Mouse (Mus musculus): Measurements from ENCODE around the gene Ccdc138. TPM values are rescaled to one million over a fixed set of nuclear protein-coding genes. Genes with fewer than 3 reads are reported as not detected.
A peak's percentile ranks its signal among the peaks of the same experiment; 100 is the strongest.

Gene Ccdc138
- total and polyA plus RNA-seq, 2 experiments from 2014 or later: 1.9 to 2.8 TPM

- H3K36me3 ChIP-seq (replicated peaks; ENCODE audit: control insufficient read depth, insufficient read depth, low read length): no peaks in the 10 kb centered on the region
- ATAC-seq (ENCODE audit: insufficient read depth, low read depth) (no peak), DNase-seq (ENCODE audit: low spot score) (no peak)
- WGBS: 61% methylated on average over 7 of the region's 7 CpGs
- no peak overlapping the region for H3K27ac ChIP-seq (ENCODE audit: low read depth)
- H3K4me3 ChIP-seq (ENCODE audit: low read depth, low read length): no peak overlapping the region
- no peaks in the 10 kb centered on the region for H3K27me3 ChIP-seq (ENCODE audit: control insufficient read depth, insufficient read depth, low read length)
- H3K4me1 ChIP-seq (ENCODE audit: control insufficient read depth, insufficient read depth): peaks cover 11% of the 10 kb centered on the region
- TF ChIP-seq EP300 (IDR thresholded peaks at IDR 0.05; ENCODE audit: low read depth): no peak
- TF ChIP-seq CTCF (IDR thresholded peaks at IDR 0.05; ENCODE audit: low read depth): no peak
- H3K9me3 ChIP-seq (replicated peaks; ENCODE audit: control insufficient read depth, low read length): no peaks in the 10 kb centered on the region
- H3K4me2 ChIP-seq (ENCODE audit: low read depth, low read length): no peak overlapping the region
- no peak overlapping the region for H3K9ac ChIP-seq (replicated peaks; ENCODE audit: low read depth, low read length)
Measured at GRCm38 (mm10) chr10:58601946-58602345, 104.2 kb downstream of the Ccdc138 start.

- no peak for TF ChIP-seq EP300 (IDR thresholded peaks at IDR 0.05; ENCODE audit: low read depth)
- TF ChIP-seq CTCF (IDR thresholded peaks at IDR 0.05; ENCODE audit: low read depth): no peak
- H3K9me3 ChIP-seq (replicated peaks; ENCODE audit: control insufficient read depth, low read length): no peaks in the 10 kb centered on the region
- no peak overlapping the region for H3K4me3 ChIP-seq (ENCODE audit: low read depth, low read length)
- H3K27ac ChIP-seq (ENCODE audit: low read depth): 0 out of 2 replicates have a peak overlapping the region, but pooled peaks have one; percentile 36
- no peaks in the 10 kb centered on the region for H3K27me3 ChIP-seq (ENCODE audit: control insufficient read depth, insufficient read depth, low read length)
- H3K9ac ChIP-seq (replicated peaks; ENCODE audit: low read depth, low read length): no peak overlapping the region
- ATAC-seq (ENCODE audit: insufficient read depth, low read depth): peak; percentile 76
- peak; percentile 24 for DNase-seq (ENCODE audit: low spot score)
- H3K36me3 ChIP-seq (replicated peaks; ENCODE audit: control insufficient read depth, insufficient read depth, low read length): no peaks in the 10 kb centered on the region
- H3K4me1 ChIP-seq (ENCODE audit: control insufficient read depth, insufficient read depth): peaks cover 11% of the 10 kb centered on the region
- WGBS: 21% methylated on average over 2 of the region's 2 CpGs
- no peak overlapping the region for H3K4me2 ChIP-seq (ENCODE audit: low read depth, low read length)
Measured at GRCm38 (mm10) chr10:58604779-58605178, 107.0 kb downstream of the Ccdc138 start.

GRCm38 (mm10) chr10:58606356-58606755, 108.6 kb downstream of the Ccdc138 start:
- Histone ChIP-seq H3K27ac (ENCODE audit: low read depth) (no peak overlapping the region), H3K9ac (replicated peaks; ENCODE audit: low read depth, low read length) (no peak overlapping the region), H3K4me2 (ENCODE audit: low read depth, low read length) (no peak overlapping the region), H3K9me3 (replicated peaks; ENCODE audit: control insufficient read depth, low read length) (no peaks in the 10 kb centered on the region), H3K36me3 (replicated peaks; ENCODE audit: control insufficient read depth, insufficient read depth, low read length) (no peaks in the 10 kb centered on the region), H3K4me1 (ENCODE audit: control insufficient read depth, insufficient read depth) (peaks cover 11% of the 10 kb centered on the region), H3K4me3 (ENCODE audit: low read depth, low read length) (no peak overlapping the region), H3K27me3 (ENCODE audit: control insufficient read depth, insufficient read depth, low read length) (no peaks in the 10 kb centered on the region)
- 84% methylated on average over 3 of the region's 3 CpGs for WGBS
- ATAC-seq (ENCODE audit: insufficient read depth, low read depth) (no peak), DNase-seq (ENCODE audit: low spot score) (no peak)
- TF ChIP-seq EP300 (IDR thresholded peaks at IDR 0.05; ENCODE audit: low read depth) (no peak), CTCF (IDR thresholded peaks at IDR 0.05; ENCODE audit: low read depth) (no peak)

GRCm38 (mm10) chr10:58608858-58609257, 111.1 kb downstream of the Ccdc138 start:
- no peaks in the 10 kb centered on the region for H3K36me3 ChIP-seq (replicated peaks; ENCODE audit: control insufficient read depth, insufficient read depth, low read length)
- WGBS: 72% methylated on average over 3 of the region's 3 CpGs
- H3K9me3 ChIP-seq (replicated peaks; ENCODE audit: control insufficient read depth, low read length): no peaks in the 10 kb centered on the region
- H3K9ac ChIP-seq (replicated peaks; ENCODE audit: low read depth, low read length): no peak overlapping the region
- TF ChIP-seq EP300 (IDR thresholded peaks at IDR 0.05; ENCODE audit: low read depth): no peak
- no peak for TF ChIP-seq CTCF (IDR thresholded peaks at IDR 0.05; ENCODE audit: low read depth)
- H3K27ac ChIP-seq (ENCODE audit: low read depth): no peak overlapping the region
- H3K4me3 ChIP-seq (ENCODE audit: low read depth, low read length): no peak overlapping the region
- H3K4me2 ChIP-seq (ENCODE audit: low read depth, low read length): no peak overlapping the region
- H3K4me1 ChIP-seq (ENCODE audit: control insufficient read depth, insufficient read depth): peaks cover 11% of the 10 kb centered on the region
- H3K27me3 ChIP-seq (ENCODE audit: control insufficient read depth, insufficient read depth, low read length): no peaks in the 10 kb centered on the region
- no peak for ATAC-seq (ENCODE audit: insufficient read depth, low read depth)
- no peak for DNase-seq (ENCODE audit: low spot score)

GRCm38 (mm10) chr10:58610484-58611261, 112.9 kb downstream of the Ccdc138 start:
- H3K9me3 ChIP-seq (replicated peaks; ENCODE audit: control insufficient read depth, low read length): no peaks in the 10 kb centered on the region
- DNase-seq (ENCODE audit: low spot score) (no peak), ATAC-seq (ENCODE audit: insufficient read depth, low read depth) (no peak)
- TF ChIP-seq CTCF (IDR thresholded peaks at IDR 0.05; ENCODE audit: low read depth): no peak
- TF ChIP-seq EP300 (IDR thresholded peaks at IDR 0.05; ENCODE audit: low read depth): no peak
- H3K9ac ChIP-seq (replicated peaks; ENCODE audit: low read depth, low read length): no peak overlapping the region
- WGBS: 73% methylated on average over 7 of the region's 7 CpGs
- no peak overlapping the region for H3K27ac ChIP-seq (ENCODE audit: low read depth)
- no peaks in the 10 kb centered on the region for H3K4me1 ChIP-seq (ENCODE audit: control insufficient read depth, insufficient read depth)
- no peak overlapping the region for H3K4me3 ChIP-seq (ENCODE audit: low read depth, low read length)
- no peak overlapping the region for H3K4me2 ChIP-seq (ENCODE audit: low read depth, low read length)
- H3K27me3 ChIP-seq (ENCODE audit: control insufficient read depth, insufficient read depth, low read length): no peaks in the 10 kb centered on the region
- H3K36me3 ChIP-seq (replicated peaks; ENCODE audit: control insufficient read depth, insufficient read depth, low read length): no peaks in the 10 kb centered on the region

- H3K4me2 ChIP-seq (ENCODE audit: low read depth, low read length): no peak overlapping the region
- H3K27ac ChIP-seq (ENCODE audit: low read depth): no peak overlapping the region
- H3K4me3 ChIP-seq (ENCODE audit: low read depth, low read length): no peak overlapping the region
- no peaks in the 10 kb centered on the region for H3K27me3 ChIP-seq (ENCODE audit: control insufficient read depth, insufficient read depth, low read length)
- no peaks in the 10 kb centered on the region for H3K36me3 ChIP-seq (replicated peaks; ENCODE audit: control insufficient read depth, insufficient read depth, low read length)
- no peak for DNase-seq (ENCODE audit: low spot score)
- H3K9ac ChIP-seq (replicated peaks; ENCODE audit: low read depth, low read length): no peak overlapping the region
- TF ChIP-seq CTCF (IDR thresholded peaks at IDR 0.05; ENCODE audit: low read depth): no peak
- H3K4me1 ChIP-seq (ENCODE audit: control insufficient read depth, insufficient read depth): no peaks in the 10 kb centered on the region
- no peak for ATAC-seq (ENCODE audit: insufficient read depth, low read depth)
- H3K9me3 ChIP-seq (replicated peaks; ENCODE audit: control insufficient read depth, low read length): no peaks in the 10 kb centered on the region
- 81% methylated on average over 6 of the region's 6 CpGs for WGBS
Measured at GRCm38 (mm10) chr10:58614601-58615000, 116.9 kb downstream of the Ccdc138 start.

Measured in heart, postnatal 0 days (tissue).